Mouse (Mus musculus): ENCODE measurements at regions not wholly inside any gene's neighbourhood (a gene's known extent, or its start where the extent isn't known, plus 50 kb on each side); places are given as distances from the start of the nearest gene placed in this dataset.

- DNase-seq, result no peak
Measured at GRCm38 (mm10) chr2:19714025-19714424, 56.5 kb downstream of the Otud1 start.

DNA sequence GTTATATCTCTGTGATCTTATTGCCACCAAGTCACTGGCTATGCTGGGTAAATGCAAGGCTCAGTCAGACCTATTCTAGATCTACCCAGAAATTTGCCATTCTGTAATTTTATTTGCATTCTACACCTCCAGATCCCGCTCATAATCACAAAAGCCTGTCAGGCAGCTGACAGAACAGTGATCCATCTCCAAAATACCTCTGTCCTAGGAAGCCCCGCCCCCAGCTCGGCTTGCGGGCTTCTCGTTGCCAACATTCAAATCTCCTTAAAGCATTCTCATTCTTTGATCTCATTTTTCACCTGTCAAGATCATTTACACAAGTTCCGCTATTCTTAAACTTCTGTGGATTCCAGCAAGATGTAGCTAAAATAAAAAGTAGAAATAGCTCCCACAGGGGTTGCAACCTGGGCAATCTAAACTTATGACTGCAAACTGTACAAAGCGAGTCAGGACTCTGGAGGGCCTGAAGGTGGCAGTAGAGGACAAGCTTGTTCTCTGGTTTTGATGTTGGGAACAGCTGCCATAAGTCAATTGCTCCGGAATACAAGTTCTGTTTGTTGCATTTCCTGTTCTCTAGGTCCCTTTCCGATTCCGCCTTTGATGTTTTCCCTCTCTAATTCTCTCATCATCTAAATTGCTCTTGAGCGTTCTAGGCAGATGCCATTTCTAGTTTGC, 58.1 kb downstream of the Otud1 start:
- DNase-seq, result peak; percentile 59

- no peak for DNase-seq
Measured at GRCm38 (mm10) chr2:19716388-19716787, 58.8 kb downstream of the Otud1 start.

DNA sequence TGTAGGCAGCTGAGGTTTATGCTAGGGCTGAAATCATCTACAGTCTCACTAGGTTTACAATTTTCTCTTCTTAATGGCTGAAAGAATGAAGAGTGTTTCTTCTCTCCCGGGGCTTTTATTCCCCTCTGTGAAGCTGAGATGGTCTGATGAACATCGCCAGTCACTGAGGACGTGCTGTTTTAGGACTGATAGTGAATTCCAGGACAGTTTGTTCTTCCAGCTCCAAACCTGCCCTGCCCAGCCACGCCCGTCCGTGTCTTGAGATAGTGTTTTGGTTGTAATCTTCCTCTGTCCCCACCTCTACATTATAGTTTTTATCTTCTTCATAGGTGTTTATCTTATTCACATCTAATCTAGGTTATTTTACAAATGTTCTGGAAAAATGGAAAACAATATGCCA, 68.5 kb downstream of the Otud1 start:
- no peak for DNase-seq

- DNase-seq, result peak; percentile 32
Measured at GRCm38 (mm10) chr2:19726904-19727303, 69.4 kb downstream of the Otud1 start.

- no peak for DNase-seq
Measured at GRCm38 (mm10) chr2:19732922-19733859, 75.6 kb downstream of the Otud1 start.

DNA sequence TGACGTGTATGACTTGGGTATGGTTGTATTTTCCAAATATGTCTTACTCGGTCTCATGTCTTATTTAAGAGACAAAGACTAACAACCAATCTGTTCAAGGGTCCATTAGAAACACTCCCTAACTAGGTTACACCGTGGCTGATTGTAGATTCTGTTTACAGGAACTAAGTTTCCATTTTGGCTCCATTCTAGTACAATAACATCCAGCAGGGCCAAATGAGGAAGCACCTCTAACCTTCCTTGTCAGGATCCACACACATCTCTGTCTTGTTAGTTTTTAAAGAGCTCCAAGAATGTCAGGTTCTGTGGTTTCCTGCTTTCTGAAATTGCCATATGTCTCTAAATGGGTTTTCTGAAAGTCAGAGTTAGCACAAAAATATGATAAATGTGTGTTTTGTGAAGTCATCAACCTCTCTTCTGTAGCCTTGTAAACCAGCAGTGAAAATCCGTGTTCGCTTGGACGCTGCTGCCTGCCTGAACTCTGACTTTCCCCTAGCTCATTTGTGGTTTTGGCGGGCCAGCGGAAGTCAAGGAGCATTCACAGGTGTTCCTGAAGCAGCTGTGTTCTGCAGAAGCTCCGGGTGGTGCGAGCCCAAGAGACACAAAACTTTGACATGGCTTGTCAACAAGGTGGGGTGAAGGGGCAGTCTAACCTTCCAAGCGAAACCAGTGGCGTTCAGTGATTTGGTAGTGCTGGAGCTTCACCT, 76.8 kb downstream of the Otud1 start:
- no peak for DNase-seq

- DNase-seq, result no peak
Measured at GRCm38 (mm10) chr2:19741508-19741907, 84.0 kb downstream of the Otud1 start.

GRCm38 (mm10) chr2:19743467-19743866, 85.9 kb downstream of the Otud1 start:
- no peak for DNase-seq

DNA sequence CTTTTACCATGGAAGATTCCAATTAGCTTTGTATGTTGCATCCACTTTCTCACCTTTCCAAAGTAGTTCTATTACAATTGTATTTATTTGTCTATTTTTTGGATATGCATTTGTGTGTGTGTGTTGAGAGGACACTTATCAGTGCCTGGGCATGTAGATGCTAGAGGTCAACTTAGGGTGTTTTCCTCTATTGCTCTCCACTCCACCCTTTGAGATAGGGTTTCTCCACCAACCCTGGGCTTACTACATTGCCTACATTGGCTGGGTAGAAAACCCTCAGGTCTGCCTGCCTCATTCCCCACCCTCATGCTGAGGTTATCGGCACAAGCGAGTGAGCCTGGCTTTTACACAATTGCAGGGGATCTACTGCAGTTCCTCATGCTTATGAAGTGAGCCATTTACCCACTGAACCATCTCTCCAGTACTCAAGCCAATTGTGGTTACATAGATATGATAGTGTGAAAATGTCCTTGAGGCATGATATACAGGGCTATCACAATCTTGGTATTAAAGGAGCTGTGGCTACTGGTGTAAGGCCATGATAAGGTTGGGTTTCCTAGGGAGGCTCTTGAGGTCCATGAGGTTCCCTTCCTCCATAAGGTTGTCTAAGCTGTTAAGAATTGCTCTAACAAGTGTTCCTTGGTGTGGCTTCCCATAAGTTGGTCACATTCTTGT, 87.6 kb downstream of the Otud1 start:
- no peak for DNase-seq

- DNase-seq, result peak; percentile 11
Measured at GRCm38 (mm10) chr2:19752753-19753152, 95.2 kb downstream of the Otud1 start.

GRCm38 (mm10) chr2:19753479-19753878, 95.9 kb downstream of the Otud1 start:
- DNase-seq, result peak; percentile 47

DNA sequence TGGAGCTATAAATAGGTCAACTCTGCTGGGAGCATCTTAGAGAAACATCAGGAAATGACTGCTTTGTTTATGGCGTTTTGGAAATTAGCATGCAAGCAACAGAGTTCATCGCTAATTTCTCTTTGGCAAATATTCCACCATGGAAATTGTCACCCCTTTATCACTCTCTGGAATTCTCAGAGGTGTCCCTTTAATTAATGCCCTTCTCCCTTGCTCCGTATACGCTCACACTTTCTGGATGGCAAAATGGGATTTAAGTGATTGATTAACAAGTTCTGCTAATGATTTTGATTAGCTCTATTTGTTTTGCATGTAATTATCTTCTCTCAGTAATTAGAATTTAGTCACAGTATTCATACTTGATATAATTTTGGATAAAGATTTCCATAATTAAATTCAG, 100.4 kb downstream of the Otud1 start:
- no peak for DNase-seq

- peak; percentile 19 for DNase-seq
Measured at GRCm38 (mm10) chr2:19759169-19759568, 101.6 kb downstream of the Otud1 start.

GRCm38 (mm10) chr2:19759577-19759976, 102.0 kb downstream of the Otud1 start:
- DNase-seq, result peak; percentile 39

- peak; percentile 51 for DNase-seq
Measured at GRCm38 (mm10) chr2:19762996-19763395, 105.4 kb downstream of the Otud1 start.

GRCm38 (mm10) chr2:19784913-19785312, 124.7 kb upstream of the Etl4 start:
- no peak for DNase-seq

GRCm38 (mm10) chr2:19785663-19786260, 123.8 kb upstream of the Etl4 start:
- DNase-seq, result no peak

DNA sequence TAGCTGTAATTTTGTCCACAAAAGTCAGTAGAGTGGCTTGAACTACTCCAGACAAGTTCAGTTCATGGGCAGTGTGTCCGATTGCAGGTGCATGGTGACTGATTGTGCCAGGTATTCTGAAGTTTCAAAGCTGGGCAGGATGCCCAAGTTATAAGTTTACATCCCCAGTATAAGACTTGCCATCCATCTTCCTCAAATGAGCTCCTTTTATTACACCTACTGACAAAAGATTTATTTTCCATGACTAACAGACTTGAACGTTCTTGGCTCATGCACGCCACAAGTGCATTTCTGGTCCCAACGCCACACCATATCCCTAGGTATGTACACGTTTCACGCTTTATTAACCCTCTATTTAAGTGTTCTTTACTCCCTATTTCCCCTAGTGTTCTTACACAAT, 117.4 kb upstream of the Etl4 start:
- no peak for DNase-seq

DNA sequence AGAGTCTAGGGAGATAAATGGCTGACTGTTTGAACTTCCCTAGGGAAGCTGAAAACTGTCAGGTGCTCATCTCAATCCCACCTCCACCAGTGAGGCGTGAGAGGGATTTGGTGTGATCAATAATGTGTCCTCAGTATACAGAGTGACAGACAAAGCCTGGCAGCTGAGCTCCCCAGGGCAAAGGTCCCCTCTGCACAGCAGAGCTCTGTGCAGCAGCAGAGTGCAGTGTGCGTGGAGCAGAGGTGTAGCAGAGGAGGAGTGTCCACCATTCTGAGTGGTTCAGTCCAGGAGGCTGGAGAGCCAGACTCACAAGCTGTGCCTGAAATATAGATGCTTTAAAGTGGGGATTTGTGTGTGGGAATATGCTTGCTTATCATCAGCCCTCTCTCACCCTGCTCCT, 112.8 kb upstream of the Etl4 start:
- no peak for DNase-seq

All from right cerebral cortex, adult 18-20 months (tissue).